Mouse (Mus musculus) frontal cortex, adult (tissue): Measurements from ENCODE around the gene Poglut1.
A peak's percentile ranks its signal among the peaks of the same experiment; 100 is the strongest.

Source experiments
- ATAC-seq: cut with Nextera tagmentation; 2 replicates; pipeline ENCODE4 v1.9.2; 2017; ENCODE audit warnings: mild to moderate bottlenecking, moderate library complexity, mixed read lengths; ENCODE audit not compliant: low TSS enrichment

The Poglut1 gene

GRCm38 (mm10) chr16:38549479-38550396 is at the start of gene Poglut1:
Gene Poglut1, minus strand, starts transcription at chr16:38550258.
- ATAC-seq = peak; percentile 98

- ATAC-seq = no peak
Measured at GRCm38 (mm10) chr16:38598986-38599680, 49.1 kb upstream of the Poglut1 start.

- ATAC-seq = no peak
Measured at GRCm38 (mm10) chr16:38596651-38597050, 46.6 kb upstream of the Poglut1 start.

GRCm38 (mm10) chr16:38596099-38596498 is 46.0 kb upstream of the Poglut1 start:
- ATAC-seq = no peak

- no peak for ATAC-seq
Measured at GRCm38 (mm10) chr16:38594435-38594834, 44.4 kb upstream of the Poglut1 start.

- ATAC-seq = no peak
Measured at GRCm38 (mm10) chr16:38592946-38593345, 42.9 kb upstream of the Poglut1 start.

GRCm38 (mm10) chr16:38592026-38592678 is 42.1 kb upstream of the Poglut1 start:
- peak; percentile 67 for ATAC-seq

- ATAC-seq = no peak
Measured at GRCm38 (mm10) chr16:38591506-38591905, 41.4 kb upstream of the Poglut1 start.

- ATAC-seq = no peak
Measured at GRCm38 (mm10) chr16:38587572-38587971, 37.5 kb upstream of the Poglut1 start.

- ATAC-seq = no peak
Measured at GRCm38 (mm10) chr16:38587163-38587562, 37.1 kb upstream of the Poglut1 start.

GRCm38 (mm10) chr16:38585186-38585585 is 35.1 kb upstream of the Poglut1 start:
- no peak for ATAC-seq

GRCm38 (mm10) chr16:38584761-38585160 is 34.7 kb upstream of the Poglut1 start:
- no peak for ATAC-seq

GRCm38 (mm10) chr16:38571481-38571880 is 21.4 kb upstream of the Poglut1 start:
- ATAC-seq = no peak

GRCm38 (mm10) chr16:38568192-38568591 is 18.1 kb upstream of the Poglut1 start:
- ATAC-seq = peak; percentile 95

- no peak for ATAC-seq
Measured at GRCm38 (mm10) chr16:38563516-38563915, 13.5 kb upstream of the Poglut1 start.

GRCm38 (mm10) chr16:38562968-38563327 is 12.9 kb upstream of the Poglut1 start:
- no peak; the same call in 1 of the 2 replicates for ATAC-seq

GRCm38 (mm10) chr16:38562131-38562967 is 12.3 kb upstream of the Poglut1 start:
- ATAC-seq = peak; percentile 97

- ATAC-seq = no peak
Measured at GRCm38 (mm10) chr16:38558221-38558748, 8.2 kb upstream of the Poglut1 start, which contains the start of gene Tmem39a. Gene Tmem39a, plus strand, starts transcription at chr16:38558698.

GRCm38 (mm10) chr16:38555988-38556387 is 5.9 kb upstream of the Poglut1 start:
- no peak for ATAC-seq

- no peak for ATAC-seq
Measured at GRCm38 (mm10) chr16:38548000-38548399, 2.1 kb downstream of the Poglut1 start.
